Mouse (Mus musculus) kidney, embryonic 16.5 days (tissue): ENCODE results near the gene Hyal2. TPM values are rescaled to one million over a fixed set of nuclear protein-coding genes. Genes with fewer than 3 reads are reported as not detected.

Experiments used
- ATAC-seq: fragments of 200-750 bp; cut with Nextera tagmentation; 2 replicates; pipeline ENCODE4 v1.8.0; 2017; ENCODE audit warnings: moderate TSS enrichment; ENCODE audit not compliant: low FRiP score, low TSS enrichment
- H3K27ac ChIP-seq: fragments of 300-500 bp; sonication (generic); 2 replicates; pipeline ENCODE4 v1.5.1; 2014; ENCODE audit warnings: low read length
- H3K27me3 ChIP-seq: fragments of 300-500 bp; sonication (generic); 2 replicates; pipeline ENCODE4 v1.6.1; 2014; ENCODE audit warnings: low read length, control low read depth, mixed read lengths; ENCODE audit not compliant: insufficient read depth
- H3K36me3 ChIP-seq: fragments of 300-500 bp; sonication (generic); 2 replicates; pipeline ENCODE4 v1.6.1; 2014; ENCODE audit warnings: low read length, control low read depth, mixed read lengths; ENCODE audit not compliant: insufficient read depth
- H3K4me1 ChIP-seq: fragments of 300-500 bp; sonication (generic); 2 replicates; pipeline ENCODE4 v1.6.1; 2014; ENCODE audit warnings: low read length, control low read depth, mixed read lengths; ENCODE audit not compliant: insufficient read depth
- H3K4me2 ChIP-seq: fragments of 300-500 bp; sonication (generic); replicated peaks from 2 replicates; pipeline ENCODE4 v1.6.1; 2014; ENCODE audit warnings: low read depth, low read length
- H3K4me3 ChIP-seq: fragments of 300-500 bp; sonication (generic); 2 replicates; pipeline ENCODE4 v1.5.1; 2014; ENCODE audit warnings: mild to moderate bottlenecking, low read length
- H3K9ac ChIP-seq: fragments of 300-500 bp; sonication (generic); replicated peaks from 2 replicates; pipeline ENCODE4 v1.6.1; 2014; ENCODE audit warnings: low read length
- H3K9me3 ChIP-seq: fragments of 300-500 bp; sonication (generic); 2 replicates; pipeline ENCODE4 v1.6.1; 2016; ENCODE audit warnings: low read length, control low read depth
- WGBS: fragments of 180-500 bp; shearing (Covaris S2); extraction: QIAGEN DNeasy Blood & Tissue Kit; methylation state at CpG from one replicate; pipeline ENCODE4 v1.1.7; 2014; 5-methylcytosine and 5-hydroxymethylcytosine counted together
- polyA plus RNA-seq: library from polyadenylated mRNA; unstranded; fragments of >200 nt; fragmentation: Nextera tagmentation; extraction: Ambion mirVana; gene quantifications from 2 replicates; pipeline ENCODE4 v1.2.1, GENCODE M21; 2015

Hyal2 gene
- polyA plus RNA-seq, 1 experiment from 2014 or later, result 132 TPM

- Histone ChIP-seq H3K4me1 (peaks cover 38% of the 10 kb centered on the region), H3K27me3 (no peaks in the 10 kb centered on the region), H3K27ac (no peak overlapping the region), H3K4me3 (no peak overlapping the region), H3K9ac (no peak overlapping the region), H3K4me2 (no peak overlapping the region), H3K36me3 (peaks cover 29% of the 10 kb centered on the region), H3K9me3 (no peaks in the 10 kb centered on the region)
- 97% methylated on average over 3 of the region's 3 CpGs for WGBS
- ATAC-seq, result no peak
Measured at GRCm38 (mm10) chr9:107538711-107539110, 29.0 kb upstream of the Hyal2 start.

GRCm38 (mm10) chr9:107539940-107540339 is 27.8 kb upstream of the Hyal2 start:
- H3K4me2 ChIP-seq, result no peak overlapping the region
- peaks cover 40% of the 10 kb centered on the region for H3K36me3 ChIP-seq
- no peaks in the 10 kb centered on the region for H3K9me3 ChIP-seq
- no peak overlapping the region; the same call in 1 of the 2 replicates for H3K9ac ChIP-seq
- H3K4me3 ChIP-seq, result no peak overlapping the region
- H3K4me1 ChIP-seq, result peaks cover 38% of the 10 kb centered on the region
- WGBS, result 93% methylated on average over 8 of the region's 8 CpGs
- H3K27ac ChIP-seq, result no peak overlapping the region
- H3K27me3 ChIP-seq, result no peaks in the 10 kb centered on the region
- no peak for ATAC-seq

GRCm38 (mm10) chr9:107540420-107540819 is 27.3 kb upstream of the Hyal2 start:
- H3K9ac ChIP-seq, result peak overlapping the region; percentile 75; the same call in 1 of the 2 replicates

GRCm38 (mm10) chr9:107541005-107541404 is 26.7 kb upstream of the Hyal2 start:
- Histone ChIP-seq H3K4me1 (peaks cover 29% of the 10 kb centered on the region), H3K9ac (peak overlapping the region; percentile 75), H3K4me2 (peak overlapping the region; percentile 89), H3K9me3 (no peaks in the 10 kb centered on the region), H3K36me3 (peaks cover 43% of the 10 kb centered on the region), H3K27me3 (no peaks in the 10 kb centered on the region), H3K27ac (0 out of 2 replicates have a peak overlapping the region, but pooled peaks have one; percentile 22), H3K4me3 (peak overlapping the region; percentile 73)
- 20% methylated on average over 10 of the region's 10 CpGs for WGBS
- no peak for ATAC-seq

More at GRCm38 (mm10) chr9:107540420-107540819, 27.3 kb upstream of the Hyal2 start:
- peaks cover 35% of the 10 kb centered on the region for H3K4me1 ChIP-seq
- H3K9me3 ChIP-seq, result no peaks in the 10 kb centered on the region
- peak overlapping the region; percentile 89; the same call in 1 of the 2 replicates for H3K4me2 ChIP-seq
- no peak overlapping the region for H3K4me3 ChIP-seq
- 52% methylated on average over 4 of the region's 4 CpGs for WGBS
- H3K27me3 ChIP-seq, result no peaks in the 10 kb centered on the region
- H3K36me3 ChIP-seq, result peaks cover 43% of the 10 kb centered on the region
- no peak overlapping the region for H3K27ac ChIP-seq
- ATAC-seq, result no peak

GRCm38 (mm10) chr9:107541474-107542351 is 26.0 kb upstream of the Hyal2 start, which contains the start of the genes Cyb561d2 and Nprl2:
TSS of gene Cyb561d2 (minus strand) at chr9:107542193.
TSS of gene Nprl2 (plus strand) at chr9:107542226.
- no peaks in the 10 kb centered on the region for H3K9me3 ChIP-seq
- peaks cover 25% of the 10 kb centered on the region for H3K4me1 ChIP-seq
- peak; percentile 86 for ATAC-seq
- WGBS, result under 1% methylated on average over 46 of the region's 46 CpGs
- peak within 1 kb of the TSS; percentile 78 for H3K27ac ChIP-seq
- H3K36me3 ChIP-seq, result peaks cover 43% of the 10 kb centered on the region
- no peaks in the 10 kb centered on the region for H3K27me3 ChIP-seq
- H3K4me2 ChIP-seq, result peak within 1 kb of the TSS; percentile 89
- H3K4me3 ChIP-seq, result peak within 1 kb of the TSS; percentile 73
- H3K9ac ChIP-seq, result peak within 1 kb of the TSS; percentile 75

GRCm38 (mm10) chr9:107542352-107542686 is 25.4 kb upstream of the Hyal2 start:
- peak overlapping the region; percentile 78 for H3K27ac ChIP-seq
- H3K36me3 ChIP-seq, result peaks cover 43% of the 10 kb centered on the region
- peak; percentile 6 for ATAC-seq
- H3K9ac ChIP-seq, result peak overlapping the region; percentile 75
- under 1% methylated on average over 11 of the region's 11 CpGs for WGBS
- H3K4me3 ChIP-seq, result peak overlapping the region; percentile 73
- peaks cover 26% of the 10 kb centered on the region for H3K4me1 ChIP-seq
- H3K27me3 ChIP-seq, result no peaks in the 10 kb centered on the region
- H3K9me3 ChIP-seq, result no peaks in the 10 kb centered on the region
- peak overlapping the region; percentile 89 for H3K4me2 ChIP-seq

GRCm38 (mm10) chr9:107542721-107543120 is 25.0 kb upstream of the Hyal2 start:
- Histone ChIP-seq H3K9ac (peak overlapping the region; percentile 75), H3K27ac (peak overlapping the region; percentile 78; the same call in 1 of the 2 replicates), H3K4me1 (peaks cover 30% of the 10 kb centered on the region), H3K36me3 (peaks cover 42% of the 10 kb centered on the region), H3K4me3 (peak overlapping the region; percentile 73), H3K27me3 (no peaks in the 10 kb centered on the region), H3K9me3 (no peaks in the 10 kb centered on the region), H3K4me2 (peak overlapping the region; percentile 89)
- WGBS, result 33% methylated on average over 8 of the region's 8 CpGs
- ATAC-seq, result no peak

- H3K4me1 ChIP-seq, result peaks cover 30% of the 10 kb centered on the region
- WGBS, result 83% methylated on average over 11 of the region's 11 CpGs
- no peaks in the 10 kb centered on the region for H3K9me3 ChIP-seq
- H3K27ac ChIP-seq, result no peak overlapping the region
- H3K27me3 ChIP-seq, result no peaks in the 10 kb centered on the region
- ATAC-seq, result no peak
- peaks cover 36% of the 10 kb centered on the region for H3K36me3 ChIP-seq
- H3K4me2 ChIP-seq, result peak overlapping the region; percentile 89
- H3K9ac ChIP-seq, result no peak overlapping the region
- H3K4me3 ChIP-seq, result no peak overlapping the region
Measured at GRCm38 (mm10) chr9:107543299-107543698, 24.4 kb upstream of the Hyal2 start.

GRCm38 (mm10) chr9:107544196-107544700 is 23.5 kb upstream of the Hyal2 start:
- WGBS, result 94% methylated on average over 17 of the region's 17 CpGs
- Histone ChIP-seq H3K9me3 (no peaks in the 10 kb centered on the region), H3K4me1 (peaks cover 32% of the 10 kb centered on the region), H3K4me2 (no peak overlapping the region), H3K27ac (no peak overlapping the region), H3K27me3 (no peaks in the 10 kb centered on the region), H3K36me3 (peaks cover 26% of the 10 kb centered on the region), H3K4me3 (no peak overlapping the region), H3K9ac (no peak overlapping the region)
- ATAC-seq, result no peak

GRCm38 (mm10) chr9:107544729-107545128 is 23.0 kb upstream of the Hyal2 start:
- H3K9ac ChIP-seq, result no peak overlapping the region
- no peak for ATAC-seq
- H3K9me3 ChIP-seq, result no peaks in the 10 kb centered on the region
- H3K4me1 ChIP-seq, result peaks cover 32% of the 10 kb centered on the region
- H3K36me3 ChIP-seq, result peaks cover 22% of the 10 kb centered on the region; the same call in 1 of the 2 replicates
- no peak overlapping the region for H3K27ac ChIP-seq
- 93% methylated on average over 12 of the region's 12 CpGs for WGBS
- H3K4me2 ChIP-seq, result no peak overlapping the region
- no peaks in the 10 kb centered on the region for H3K27me3 ChIP-seq
- H3K4me3 ChIP-seq, result no peak overlapping the region
